Mouse (Mus musculus): Measurements from ENCODE around the gene A130010J15Rik. TPM values are rescaled to one million over a fixed set of nuclear protein-coding genes. Genes with fewer than 3 reads are reported as not detected.

A130010J15Rik gene
- polyA plus RNA-seq, 1 experiment from 2014 or later, result 16.6 TPM

DNA sequence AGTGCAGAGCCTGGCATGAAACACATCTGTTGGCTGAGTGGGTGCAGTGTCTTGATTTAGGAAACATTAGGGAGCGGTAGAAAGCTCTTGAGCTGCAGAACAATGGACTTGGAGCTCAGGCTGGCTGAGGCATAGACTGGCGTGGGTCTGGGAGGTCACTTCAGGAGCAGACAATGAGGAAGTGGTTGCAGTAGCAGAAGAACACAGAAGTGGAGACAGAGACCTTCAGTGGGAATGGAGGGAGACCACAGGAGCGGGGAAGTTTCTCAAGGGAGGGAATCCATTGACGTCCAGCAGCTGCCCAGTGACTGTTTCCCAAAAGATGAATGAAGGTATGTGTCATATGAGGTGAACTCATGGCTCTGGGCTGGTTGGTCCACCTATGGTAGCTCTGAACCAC lies 22.7 kb upstream of the A130010J15Rik start:
- ATAC-seq (ENCODE audit: insufficient read depth, low FRiP score, low TSS enrichment), result no peak

DNA sequence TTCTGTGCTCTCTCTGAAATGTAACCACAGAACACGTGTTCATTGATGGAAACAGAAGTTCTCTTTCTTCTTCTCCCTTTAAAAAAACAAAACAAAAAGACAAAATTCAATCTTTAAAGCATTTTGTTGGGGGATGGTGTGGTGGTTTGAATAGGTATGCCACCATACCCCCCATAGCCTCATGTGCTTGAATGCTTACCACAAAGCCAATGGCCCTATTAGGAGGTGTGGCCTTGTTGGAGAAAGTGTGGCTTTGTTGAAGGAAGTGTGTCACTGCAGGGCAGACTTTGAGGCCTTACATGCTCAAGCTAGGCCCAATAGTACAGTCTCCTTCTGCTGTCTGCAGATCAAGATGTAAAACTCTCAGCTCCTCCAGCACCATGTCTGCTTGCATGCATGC lies 21.4 kb upstream of the A130010J15Rik start:
- H3K4me3 ChIP-seq (ENCODE audit: low read depth, low read length), result no peak overlapping the region
- H3K27ac ChIP-seq (ENCODE audit: low read depth, low read length), result no peak overlapping the region
- WGBS, result 86% methylated on average over 1 of the region's 1 CpGs
- H3K9ac ChIP-seq (ENCODE audit: low read length), result no peak overlapping the region
- no peaks in the 10 kb centered on the region for H3K4me1 ChIP-seq (ENCODE audit: control insufficient read depth, insufficient read depth, low read length)
- no peak overlapping the region for H3K4me2 ChIP-seq (ENCODE audit: low read depth)
- DNase-seq (ENCODE audit: low spot score) (no peak), ATAC-seq (ENCODE audit: insufficient read depth, low FRiP score, low TSS enrichment) (no peak)
- H3K36me3 ChIP-seq (ENCODE audit: control insufficient read depth, insufficient read depth, low read length), result no peaks in the 10 kb centered on the region
- H3K9me3 ChIP-seq (ENCODE audit: control insufficient read depth, low read length), result no peaks in the 10 kb centered on the region
- H3K27me3 ChIP-seq (ENCODE audit: control insufficient read depth, insufficient read depth, low read length), result no peaks in the 10 kb centered on the region

More for the DNA sequence above, 22.7 kb upstream of the A130010J15Rik start:
- no peaks in the 10 kb centered on the region for H3K4me1 ChIP-seq (ENCODE audit: control insufficient read depth, insufficient read depth, low read length)
- H3K27me3 ChIP-seq (ENCODE audit: control insufficient read depth, insufficient read depth, low read length), result no peaks in the 10 kb centered on the region
- WGBS, result 85% methylated on average over 4 of the region's 4 CpGs
- DNase-seq (ENCODE audit: low spot score), result no peak
- no peak overlapping the region for H3K4me2 ChIP-seq (ENCODE audit: low read depth)
- H3K36me3 ChIP-seq (ENCODE audit: control insufficient read depth, insufficient read depth, low read length), result no peaks in the 10 kb centered on the region
- no peak overlapping the region for H3K4me3 ChIP-seq (ENCODE audit: low read depth, low read length)
- H3K9me3 ChIP-seq (ENCODE audit: control insufficient read depth, low read length), result no peaks in the 10 kb centered on the region
- no peak overlapping the region for H3K9ac ChIP-seq (ENCODE audit: low read length)
- no peak overlapping the region for H3K27ac ChIP-seq (ENCODE audit: low read depth, low read length)

- no peak for DNase-seq (ENCODE audit: low spot score)
- H3K4me2 ChIP-seq (ENCODE audit: low read depth), result no peak overlapping the region
- no peaks in the 10 kb centered on the region for H3K9me3 ChIP-seq (ENCODE audit: control insufficient read depth, low read length)
- H3K36me3 ChIP-seq (ENCODE audit: control insufficient read depth, insufficient read depth, low read length), result no peaks in the 10 kb centered on the region
- H3K9ac ChIP-seq (ENCODE audit: low read length), result no peak overlapping the region
- 74% methylated on average over 3 of the region's 3 CpGs for WGBS
- H3K27ac ChIP-seq (ENCODE audit: low read depth, low read length), result no peak overlapping the region
- 0 out of 2 replicates have a peak, but pooled peaks cover 4% of the 10 kb centered on the region for H3K4me1 ChIP-seq (ENCODE audit: control insufficient read depth, insufficient read depth, low read length)
- H3K4me3 ChIP-seq (ENCODE audit: low read depth, low read length), result no peak overlapping the region
- peaks cover 23% of the 10 kb centered on the region for H3K27me3 ChIP-seq (ENCODE audit: control insufficient read depth, insufficient read depth, low read length)
- no peak for ATAC-seq (ENCODE audit: insufficient read depth, low FRiP score, low TSS enrichment)
Observed at GRCm38 (mm10) chr1:193149231-193149630, 18.6 kb upstream of the A130010J15Rik start.

- Histone ChIP-seq H3K9ac (ENCODE audit: low read length) (no peak overlapping the region), H3K27ac (ENCODE audit: low read depth, low read length) (no peak overlapping the region), H3K4me1 (ENCODE audit: control insufficient read depth, insufficient read depth, low read length) (0 out of 2 replicates have a peak, but pooled peaks cover 4% of the 10 kb centered on the region), H3K9me3 (ENCODE audit: control insufficient read depth, low read length) (no peaks in the 10 kb centered on the region), H3K27me3 (ENCODE audit: control insufficient read depth, insufficient read depth, low read length) (peaks cover 26% of the 10 kb centered on the region), H3K36me3 (ENCODE audit: control insufficient read depth, insufficient read depth, low read length) (no peaks in the 10 kb centered on the region), H3K4me3 (ENCODE audit: low read depth, low read length) (no peak overlapping the region), H3K4me2 (ENCODE audit: low read depth) (no peak overlapping the region)
- 42% methylated on average over 7 of the region's 7 CpGs for WGBS
- DNase-seq (ENCODE audit: low spot score) (no peak), ATAC-seq (ENCODE audit: insufficient read depth, low FRiP score, low TSS enrichment) (no peak)
Observed at GRCm38 (mm10) chr1:193151134-193151533, 16.7 kb upstream of the A130010J15Rik start.

- Histone ChIP-seq H3K27ac (ENCODE audit: low read depth, low read length) (no peak within 1 kb of the TSS), H3K4me2 (ENCODE audit: low read depth) (peak within 1 kb of the TSS; percentile 39), H3K4me1 (ENCODE audit: control insufficient read depth, insufficient read depth, low read length) (0 out of 2 replicates have a peak, but pooled peaks cover 4% of the 10 kb centered on the region), H3K27me3 (ENCODE audit: control insufficient read depth, insufficient read depth, low read length) (peaks cover 26% of the 10 kb centered on the region), H3K4me3 (ENCODE audit: low read depth, low read length) (peak within 1 kb of the TSS; percentile 23), H3K36me3 (ENCODE audit: control insufficient read depth, insufficient read depth, low read length) (no peaks in the 10 kb centered on the region), H3K9me3 (ENCODE audit: control insufficient read depth, low read length) (no peaks in the 10 kb centered on the region), H3K9ac (ENCODE audit: low read length) (0 out of 2 replicates have a peak within 1 kb of the TSS, but pooled peaks have one; percentile 14)
- WGBS, result under 1% methylated on average over 30 of the region's 30 CpGs
- peak; percentile 67 for ATAC-seq (ENCODE audit: insufficient read depth, low FRiP score, low TSS enrichment)
- peak; percentile 44 for DNase-seq (ENCODE audit: low spot score)
Observed at GRCm38 (mm10) chr1:193152872-193153271, 15.0 kb upstream of the A130010J15Rik start, which contains the start of gene Irf6. TSS of gene Irf6 (plus strand) at chr1:193153111.

DNA sequence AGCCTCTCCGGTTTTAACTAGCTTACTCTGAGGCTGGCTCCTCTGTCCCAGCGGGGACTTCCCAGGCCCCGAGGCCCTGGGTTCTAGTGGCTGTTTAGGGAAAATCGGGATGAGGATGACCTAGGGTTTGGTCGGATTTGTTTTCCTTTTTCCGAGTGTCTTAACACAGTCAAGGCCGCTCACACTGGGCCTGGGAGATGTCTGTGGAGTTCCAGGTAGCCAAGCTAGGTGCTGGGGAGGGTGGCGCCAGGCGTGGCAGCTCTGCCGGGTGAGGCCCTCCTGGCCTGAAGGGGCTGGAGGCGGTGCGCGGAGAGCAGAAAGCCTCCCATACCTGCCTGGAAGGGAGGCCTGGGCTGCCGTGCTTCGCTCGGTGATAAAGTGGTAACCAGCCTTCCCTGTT lies 14.3 kb upstream of the A130010J15Rik start:
- Histone ChIP-seq H3K36me3 (ENCODE audit: control insufficient read depth, insufficient read depth, low read length) (no peaks in the 10 kb centered on the region), H3K9ac (ENCODE audit: low read length) (no peak overlapping the region), H3K9me3 (ENCODE audit: control insufficient read depth, low read length) (no peaks in the 10 kb centered on the region), H3K4me3 (ENCODE audit: low read depth, low read length) (peak overlapping the region; percentile 23; the same call in 1 of the 2 replicates), H3K4me2 (ENCODE audit: low read depth) (no peak overlapping the region), H3K27me3 (ENCODE audit: control insufficient read depth, insufficient read depth, low read length) (peaks cover 26% of the 10 kb centered on the region), H3K4me1 (ENCODE audit: control insufficient read depth, insufficient read depth, low read length) (0 out of 2 replicates have a peak, but pooled peaks cover 4% of the 10 kb centered on the region), H3K27ac (ENCODE audit: low read depth, low read length) (no peak overlapping the region)
- ATAC-seq (ENCODE audit: insufficient read depth, low FRiP score, low TSS enrichment) (no peak), DNase-seq (ENCODE audit: low spot score) (no peak)
- 25% methylated on average over 16 of the region's 16 CpGs for WGBS

GRCm38 (mm10) chr1:193156316-193157110 lies 11.3 kb upstream of the A130010J15Rik start:
- DNase-seq (ENCODE audit: low spot score) (no peak), ATAC-seq (ENCODE audit: insufficient read depth, low FRiP score, low TSS enrichment) (no peak)
- no peak overlapping the region for H3K9ac ChIP-seq (ENCODE audit: low read length)
- H3K36me3 ChIP-seq (ENCODE audit: control insufficient read depth, insufficient read depth, low read length), result no peaks in the 10 kb centered on the region
- H3K4me3 ChIP-seq (ENCODE audit: low read depth, low read length), result no peak overlapping the region
- H3K4me2 ChIP-seq (ENCODE audit: low read depth), result no peak overlapping the region
- WGBS, result 82% methylated on average over 15 of the region's 15 CpGs
- no peaks in the 10 kb centered on the region for H3K9me3 ChIP-seq (ENCODE audit: control insufficient read depth, low read length)
- peaks cover 26% of the 10 kb centered on the region for H3K27me3 ChIP-seq (ENCODE audit: control insufficient read depth, insufficient read depth, low read length)
- H3K27ac ChIP-seq (ENCODE audit: low read depth, low read length), result no peak overlapping the region
- peaks cover 4% of the 10 kb centered on the region; the same call in 1 of the 2 replicates for H3K4me1 ChIP-seq (ENCODE audit: control insufficient read depth, insufficient read depth, low read length)

GRCm38 (mm10) chr1:193157111-193157492 lies 10.7 kb upstream of the A130010J15Rik start:
- Histone ChIP-seq H3K9me3 (ENCODE audit: control insufficient read depth, low read length) (no peaks in the 10 kb centered on the region), H3K4me3 (ENCODE audit: low read depth, low read length) (no peak overlapping the region), H3K27ac (ENCODE audit: low read depth, low read length) (no peak overlapping the region), H3K4me2 (ENCODE audit: low read depth) (no peak overlapping the region), H3K27me3 (ENCODE audit: control insufficient read depth, insufficient read depth, low read length) (peaks cover 23% of the 10 kb centered on the region), H3K4me1 (ENCODE audit: control insufficient read depth, insufficient read depth, low read length) (peaks cover 4% of the 10 kb centered on the region; the same call in 1 of the 2 replicates), H3K9ac (ENCODE audit: low read length) (no peak overlapping the region), H3K36me3 (ENCODE audit: control insufficient read depth, insufficient read depth, low read length) (no peaks in the 10 kb centered on the region)
- 82% methylated on average over 8 of the region's 8 CpGs for WGBS
- DNase-seq (ENCODE audit: low spot score), result no peak
- ATAC-seq (ENCODE audit: insufficient read depth, low FRiP score, low TSS enrichment), result no peak

GRCm38 (mm10) chr1:193159163-193159562 lies 8.7 kb upstream of the A130010J15Rik start:
- no peak overlapping the region for H3K4me2 ChIP-seq (ENCODE audit: low read depth)
- H3K36me3 ChIP-seq (ENCODE audit: control insufficient read depth, insufficient read depth, low read length), result no peaks in the 10 kb centered on the region
- no peaks in the 10 kb centered on the region; the same call in 1 of the 2 replicates for H3K4me1 ChIP-seq (ENCODE audit: control insufficient read depth, insufficient read depth, low read length)
- peaks cover 4% of the 10 kb centered on the region for H3K27me3 ChIP-seq (ENCODE audit: control insufficient read depth, insufficient read depth, low read length)
- H3K9me3 ChIP-seq (ENCODE audit: control insufficient read depth, low read length), result no peaks in the 10 kb centered on the region
- DNase-seq (ENCODE audit: low spot score) (no peak), ATAC-seq (ENCODE audit: insufficient read depth, low FRiP score, low TSS enrichment) (no peak)
- 54% methylated on average over 3 of the region's 3 CpGs for WGBS
- H3K9ac ChIP-seq (ENCODE audit: low read length), result no peak overlapping the region
- H3K4me3 ChIP-seq (ENCODE audit: low read depth, low read length), result no peak overlapping the region
- H3K27ac ChIP-seq (ENCODE audit: low read depth, low read length), result no peak overlapping the region
